In the genomic region with DNA sequence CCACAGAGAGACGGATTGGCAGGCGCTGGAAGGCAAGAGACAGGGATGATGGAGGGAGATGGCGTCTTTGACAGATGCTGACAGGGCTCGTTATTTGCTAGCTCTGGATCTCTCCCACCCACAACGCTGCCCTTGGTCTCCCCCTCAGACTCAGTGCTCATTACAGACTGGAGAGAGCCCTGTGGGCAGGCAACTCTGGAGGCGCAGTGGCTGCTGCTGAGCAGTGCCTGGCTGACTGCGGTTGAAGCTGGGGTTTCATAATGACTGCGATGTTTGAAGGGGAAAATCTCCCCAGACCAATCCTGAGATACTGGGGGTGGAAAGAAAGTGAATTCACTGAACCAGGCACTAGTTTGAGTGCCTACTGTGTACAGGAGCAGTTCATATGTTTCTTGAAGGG, we compare ENCODE assay signal across 9 mouse cellular contexts. TPM values are rescaled to one million over a fixed set of nuclear protein-coding genes. Genes with fewer than 3 reads are reported as not detected.
DNase-seq lines count a peak whose midpoint lies in the region; ATAC-seq and TF ChIP-seq lines count a peak whose summit lies in the region.
"Had no signal": no experiment of that assay in that cellular context is flagged by ENCODE, and none has a peak within 500 bp of the region (broad histone marks: within the 10 kb centered on the region; RNA-seq: fewer than 3 reads in every experiment).

No protein-coding gene starts in this region.

- no peak for TF ChIP-seq CTCF in kidney, adult 2 months (conservative IDR thresholded peaks at IDR 0.05; ENCODE audit: insufficient read depth, insufficient read length, low read depth, low read length)

- no peak overlapping the region for H3K9ac ChIP-seq in forebrain, embryonic 11.5 days (ENCODE audit: low read length)
- H3K9ac ChIP-seq in hindbrain, embryonic 16.5 days (ENCODE audit: low read depth, low read length): peak overlapping the region; percentile 42; the same call in 1 of the 2 replicates
- H3K9ac ChIP-seq in midbrain, embryonic 16.5 days (ENCODE audit: low read depth, low read length): peak overlapping the region; percentile 64

- H3K27ac ChIP-seq in forebrain, embryonic 11.5 days (ENCODE audit: low read depth, low read length): no peak overlapping the region; the same call in 1 of the 2 replicates
- peak overlapping the region; percentile 93 for H3K27ac ChIP-seq in hindbrain, embryonic 16.5 days (ENCODE audit: low read depth, low read length)
- H3K27ac ChIP-seq in midbrain, embryonic 16.5 days (ENCODE audit: low read length): peak overlapping the region; percentile 98
- no peak overlapping the region for H3K27ac ChIP-seq in kidney, adult 2 months (ENCODE audit: insufficient read depth, low read depth, low read length)
- H3K27ac ChIP-seq: kidney, postnatal 0 days had no signal

- no peaks in the 10 kb centered on the region for H3K36me3 ChIP-seq in forebrain, embryonic 11.5 days (ENCODE audit: control insufficient read depth, insufficient read depth, low read length)
- H3K36me3 ChIP-seq in hindbrain, embryonic 16.5 days (ENCODE audit: control insufficient read depth, insufficient read depth, low read length): no peaks in the 10 kb centered on the region
- H3K36me3 ChIP-seq in midbrain, embryonic 16.5 days (ENCODE audit: control insufficient read depth, insufficient read depth, low read length): no peaks in the 10 kb centered on the region
- no peaks in the 10 kb centered on the region for H3K36me3 ChIP-seq in kidney, adult 2 months (ENCODE audit: control insufficient read depth, insufficient read depth, low read length)

- no peak overlapping the region for H3K4me3 ChIP-seq in forebrain, embryonic 11.5 days (ENCODE audit: low read depth, low read length)
- H3K4me3 ChIP-seq in hindbrain, embryonic 16.5 days (ENCODE audit: low read length): no peak overlapping the region
- no peak overlapping the region for H3K4me3 ChIP-seq in midbrain, embryonic 16.5 days (ENCODE audit: low read depth, low read length)
- H3K4me3 ChIP-seq in kidney, adult 2 months (ENCODE audit: insufficient read depth, low read depth, low read length): no peak overlapping the region
- H3K4me3 ChIP-seq: megakaryocyte, embryonic 14.5 days had no signal

- no peak for TF ChIP-seq POLR2A in kidney, adult 2 months (IDR thresholded peaks at IDR 0.05; ENCODE audit: low read depth, low read length)

- no peak overlapping the region for H3K4me2 ChIP-seq in forebrain, embryonic 11.5 days (ENCODE audit: low read depth, low read length, severe bottlenecking)
- H3K4me2 ChIP-seq in hindbrain, embryonic 16.5 days (ENCODE audit: low read length): no peak overlapping the region
- no peak overlapping the region for H3K4me2 ChIP-seq in midbrain, embryonic 16.5 days (ENCODE audit: low read length)

- H3K27me3 ChIP-seq in forebrain, embryonic 11.5 days (ENCODE audit: control insufficient read depth, insufficient read depth, low read length): peaks cover 59% of the 10 kb centered on the region
- H3K27me3 ChIP-seq in hindbrain, embryonic 16.5 days (replicated peaks; ENCODE audit: control insufficient read depth, insufficient read depth, low read length): peaks cover 2% of the 10 kb centered on the region; the same call in 1 of the 2 replicates
- no peaks in the 10 kb centered on the region for H3K27me3 ChIP-seq in midbrain, embryonic 16.5 days (ENCODE audit: control insufficient read depth, insufficient read depth, low read depth, low read length)
- no peaks in the 10 kb centered on the region; the same call in 1 of the 2 replicates for H3K27me3 ChIP-seq in kidney, adult 2 months (replicated peaks; ENCODE audit: control insufficient read depth, insufficient read depth, low read length)

- ATAC-seq in CD4-positive, CD25-positive, alpha-beta regulatory T cell, adult 4 months: peak; percentile 70
- no peak for ATAC-seq in forebrain, embryonic 11.5 days (replicated peaks; ENCODE audit: low FRiP score)
- 0 out of 2 replicates have a peak, but pooled peaks have one; percentile 1 for ATAC-seq in hindbrain, embryonic 16.5 days
- ATAC-seq in midbrain, embryonic 16.5 days: peak; percentile 31

- peaks cover 32% of the 10 kb centered on the region for H3K4me1 ChIP-seq in forebrain, embryonic 11.5 days (replicated peaks; ENCODE audit: control insufficient read depth, insufficient read depth, low read length)
- H3K4me1 ChIP-seq in hindbrain, embryonic 16.5 days (ENCODE audit: control insufficient read depth, insufficient read depth, low read depth, low read length): peaks cover 45% of the 10 kb centered on the region
- peaks cover 54% of the 10 kb centered on the region for H3K4me1 ChIP-seq in midbrain, embryonic 16.5 days (ENCODE audit: control insufficient read depth, insufficient read depth, low read length)
- no peaks in the 10 kb centered on the region for H3K4me1 ChIP-seq in kidney, adult 2 months (ENCODE audit: control insufficient read depth, insufficient read depth, low read length)

- H3K9me3 ChIP-seq in forebrain, embryonic 11.5 days (ENCODE audit: control insufficient read depth, low read length): no peaks in the 10 kb centered on the region
- H3K9me3 ChIP-seq in hindbrain, embryonic 16.5 days (ENCODE audit: control insufficient read depth, low read length): no peaks in the 10 kb centered on the region
- H3K9me3 ChIP-seq in midbrain, embryonic 16.5 days (replicated peaks; ENCODE audit: control insufficient read depth, low read length, poor library complexity, severe bottlenecking): no peaks in the 10 kb centered on the region
- H3K9me3 ChIP-seq: megakaryocyte, embryonic 14.5 days had no signal

- DNase-seq in forebrain, embryonic 11.5 days (ENCODE audit: low spot score): peak; percentile 63
- no peak for DNase-seq in right cerebral cortex, postnatal 36 days (ENCODE audit: low spot score in 2 of 2)
- DNase-seq in kidney, adult 2 months: no peak
- DNase-seq in adrenal gland, adult (ENCODE audit: inconsistent age in 2 of 2, low spot score in 1 of 2): no peak

- 22% methylated on average over 8 of the region's 8 CpGs for WGBS in forebrain, embryonic 11.5 days
- 13% methylated on average over 8 of the region's 8 CpGs for WGBS in hindbrain, embryonic 16.5 days
- 13% methylated on average over 8 of the region's 8 CpGs for WGBS in midbrain, embryonic 16.5 days
- WGBS in kidney, adult 2 months: 32% methylated on average over 8 of the region's 8 CpGs

RNA-seq across cellular contexts. Expression of a gene that starts 21.2 kb away (rescaled TPM):
- polyA plus RNA-seq in CD4-positive, CD25-positive, alpha-beta regulatory T cell, adult 4 months (2017; shearing (Covaris generic)): 10 to 100 TPM; 37.8 to 60.1 TPM
- 30.4 and 31.1 TPM in 2 replicates for polyA plus RNA-seq in forebrain, embryonic 11.5 days (2014; fragmentation: Nextera tagmentation; extraction: Ambion mirVana)
- polyA plus RNA-seq in hindbrain, embryonic 16.5 days (2015; fragmentation: Nextera tagmentation; extraction: Ambion mirVana): 34.6 and 40.9 TPM in 2 replicates
- 38.3 and 38.7 TPM in 2 replicates for polyA plus RNA-seq in midbrain, embryonic 16.5 days (2015; fragmentation: Nextera tagmentation; extraction: Ambion mirVana)
- polyA plus RNA-seq in kidney, adult 2 months (2012; rRNA removed): 57.7 and 60.6 TPM in 2 replicates

Comparison
In these comparisons a context has a peak if more than half of its experiments do, and no peak if none do; other contexts are left out.
1. H3K27ac ChIP-seq: peak in hindbrain, embryonic 16.5 days (single experiment) and midbrain, embryonic 16.5 days (single experiment); none in forebrain, embryonic 11.5 days (single experiment) and kidney, adult 2 months (single experiment).